Mouse (Mus musculus) heart, adult 18-20 months (tissue): ENCODE measurements at regions not wholly inside any gene's neighbourhood (a gene's known extent, or its start where the extent isn't known, plus 50 kb on each side); places are given as distances from the start of the nearest gene placed in this dataset.

Source experiments
- DNase-seq, 2 experiments: peaks; one replicate each; pipeline ENCODE4 v3.0.0; 2021 to 2022; ENCODE audit warnings: mixed read lengths in 1 of 2

GRCm38 (mm10) chr6:15501063-15501462, 219.4 kb upstream of the Mdfic start:
- DNase-seq = no peak

DNA sequence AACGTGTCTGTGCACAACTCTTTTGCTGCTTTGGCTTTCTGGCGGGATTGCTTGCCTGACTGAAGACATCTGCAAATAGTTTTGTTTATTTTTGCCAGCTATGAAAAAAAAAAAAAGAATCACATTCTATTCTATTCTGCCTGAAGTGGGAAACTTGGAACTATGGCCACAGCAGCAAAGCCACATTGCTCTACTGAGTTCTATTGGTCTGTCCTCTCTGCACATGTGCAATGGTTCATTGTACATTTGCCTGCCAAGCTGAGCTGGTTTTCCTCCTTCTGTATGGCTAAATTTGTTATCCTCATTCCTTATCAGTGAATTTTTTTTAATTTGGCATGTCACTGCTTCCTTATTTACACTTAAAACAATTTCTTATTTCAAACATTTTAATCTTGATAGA, 211.1 kb upstream of the Mdfic start:
- DNase-seq = no peak

- no peak for DNase-seq
Observed at GRCm38 (mm10) chr6:15537279-15537678, 183.2 kb upstream of the Mdfic start.

DNA sequence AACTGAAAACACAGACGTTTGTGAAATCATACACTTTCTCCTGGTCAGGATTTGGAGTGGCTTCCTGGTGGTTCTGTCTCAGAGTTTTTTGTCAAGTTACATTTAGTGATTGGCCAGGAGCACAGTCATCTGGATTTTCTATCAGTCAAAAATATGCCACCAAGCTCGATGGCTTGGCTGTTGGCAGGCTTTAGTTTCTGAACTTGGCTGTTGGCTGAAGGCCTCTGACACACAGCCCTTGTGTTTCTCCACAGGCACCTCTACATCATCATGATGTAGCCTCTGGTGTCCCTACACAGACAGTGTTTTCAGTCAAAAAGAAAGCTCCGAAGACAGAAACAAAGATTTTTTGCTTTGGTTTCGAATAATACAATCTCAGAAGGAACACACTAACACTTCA, 178.5 kb upstream of the Mdfic start:
- DNase-seq = peak; percentile 25 to 45

DNA sequence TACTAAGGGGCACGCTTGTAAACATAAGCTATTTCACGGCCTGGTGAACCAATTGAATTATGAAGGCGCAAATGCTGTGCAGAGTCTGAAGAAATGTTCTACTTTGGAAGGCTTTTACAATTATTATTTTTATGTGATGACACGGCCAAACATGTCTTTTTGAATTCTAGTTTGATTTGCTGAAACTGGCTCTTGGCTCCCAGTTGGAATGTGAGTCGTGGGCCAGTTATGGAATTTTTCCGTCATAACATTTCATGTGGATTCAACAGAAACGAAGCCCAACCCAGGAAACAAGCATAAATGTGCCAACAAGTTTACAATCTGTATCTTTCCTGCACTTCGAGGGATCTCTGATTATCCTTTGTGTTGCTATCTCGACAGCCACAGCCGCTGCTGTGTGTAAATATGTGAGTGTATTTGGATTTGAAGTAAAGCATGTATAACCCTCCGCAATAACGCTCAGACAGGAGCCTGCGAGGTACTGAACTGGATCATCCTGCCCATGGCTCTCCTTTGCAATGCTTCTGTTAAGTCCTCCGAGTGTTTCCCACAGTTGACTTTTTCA, 176.9 kb upstream of the Mdfic start:
- DNase-seq = peak in 1 of 2 experiments; percentile 7

- peak in 1 of 2 experiments; percentile 7 for DNase-seq
Observed at GRCm38 (mm10) chr6:15548833-15549232, 171.6 kb upstream of the Mdfic start.

GRCm38 (mm10) chr6:15592780-15593179, 127.7 kb upstream of the Mdfic start:
- DNase-seq = peak in 1 of 2 experiments; percentile 3

DNA sequence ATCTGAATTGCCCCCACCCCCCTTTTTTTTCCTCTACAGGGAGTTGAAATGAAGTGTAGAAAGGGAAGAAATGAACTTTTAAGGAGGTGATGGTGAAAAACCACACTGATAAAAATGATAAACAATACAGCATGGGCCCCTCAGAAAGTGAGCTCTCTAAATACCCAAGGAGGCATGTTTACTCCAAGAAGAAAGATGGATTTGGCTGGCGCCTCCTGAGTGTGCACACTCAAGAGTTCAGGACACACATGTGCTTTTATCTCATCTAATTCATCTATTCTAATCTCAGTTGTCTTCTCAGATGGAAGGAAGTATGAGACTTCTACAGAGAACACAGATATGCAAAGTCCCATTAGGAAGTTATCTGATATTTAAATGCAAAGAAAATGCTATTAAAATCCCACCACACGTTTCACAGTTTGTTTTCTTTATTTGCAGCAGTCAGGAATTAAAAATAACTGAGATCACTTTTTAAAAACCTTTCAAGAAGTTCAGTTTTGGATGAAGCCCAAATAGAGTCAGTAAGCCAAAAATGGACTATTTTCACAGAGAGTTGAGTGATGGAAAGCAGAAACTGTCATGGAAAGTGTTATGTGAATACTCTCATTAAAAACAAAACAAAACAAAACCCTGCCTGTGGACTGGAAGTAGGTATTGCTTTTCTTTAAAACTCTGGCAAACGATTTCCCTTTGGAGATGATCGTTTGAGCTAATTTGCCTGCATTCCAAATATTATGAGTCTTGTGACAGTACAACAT, 123.1 kb upstream of the Mdfic start:
- peak in 1 of 2 experiments; percentile 7 for DNase-seq

- no peak for DNase-seq
Observed at GRCm38 (mm10) chr6:15610208-15610607, 110.3 kb upstream of the Mdfic start.

DNA sequence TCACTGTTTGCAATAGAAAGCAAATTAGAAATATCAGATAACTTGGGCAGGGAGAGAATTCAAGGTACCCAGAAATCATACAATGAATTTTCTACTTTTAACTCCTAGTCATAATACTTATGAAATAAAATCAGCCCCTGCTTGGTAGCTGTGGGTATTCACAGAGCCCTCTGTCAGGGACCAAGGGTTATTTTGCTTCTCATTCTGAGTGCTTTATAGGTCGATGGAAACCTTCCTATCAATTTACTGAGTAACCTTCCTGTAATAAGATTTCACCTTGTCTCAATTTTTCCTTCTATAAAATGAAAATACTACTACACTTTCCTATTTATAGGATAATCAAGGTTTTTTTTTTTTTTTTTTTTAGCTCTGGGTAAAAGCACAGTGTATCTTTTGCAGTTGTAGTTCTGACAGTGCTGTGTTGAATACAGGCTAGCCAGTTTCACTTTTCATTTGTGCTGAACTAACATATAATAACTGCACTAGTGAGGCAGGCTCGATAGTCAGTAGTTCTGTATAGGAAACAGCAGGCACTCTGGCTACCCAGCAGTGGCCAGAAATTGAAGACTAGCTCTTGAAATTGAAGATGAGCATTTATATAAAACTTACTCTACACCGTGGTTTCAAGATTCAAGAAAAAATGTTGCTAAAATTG, 94.4 kb upstream of the Mdfic start:
- DNase-seq = peak; percentile 9 to 10

GRCm38 (mm10) chr6:15638548-15638947, 81.9 kb upstream of the Mdfic start:
- no peak for DNase-seq

DNA sequence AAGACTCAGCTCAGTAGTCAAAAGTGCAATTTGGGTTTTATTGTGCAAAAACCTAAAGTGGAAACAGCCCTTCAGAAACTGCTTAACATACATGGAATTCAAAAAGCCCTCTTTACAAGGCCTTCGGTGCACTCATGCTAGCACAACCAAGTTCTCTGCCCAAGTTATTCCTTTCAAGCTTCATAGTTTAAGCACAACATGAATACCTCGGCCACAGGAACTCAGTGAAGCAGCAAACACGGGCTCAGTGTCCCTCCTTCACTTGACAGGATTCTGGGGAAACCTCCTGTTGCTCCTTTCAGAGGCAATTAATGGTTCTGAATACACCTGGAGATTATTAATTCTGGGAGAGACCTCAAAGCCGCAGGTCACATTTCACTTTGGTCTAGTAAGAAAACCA, 81.1 kb upstream of the Mdfic start:
- DNase-seq = no peak

- no peak for DNase-seq
Observed at GRCm38 (mm10) chr6:15639809-15640479, 80.5 kb upstream of the Mdfic start.

DNA sequence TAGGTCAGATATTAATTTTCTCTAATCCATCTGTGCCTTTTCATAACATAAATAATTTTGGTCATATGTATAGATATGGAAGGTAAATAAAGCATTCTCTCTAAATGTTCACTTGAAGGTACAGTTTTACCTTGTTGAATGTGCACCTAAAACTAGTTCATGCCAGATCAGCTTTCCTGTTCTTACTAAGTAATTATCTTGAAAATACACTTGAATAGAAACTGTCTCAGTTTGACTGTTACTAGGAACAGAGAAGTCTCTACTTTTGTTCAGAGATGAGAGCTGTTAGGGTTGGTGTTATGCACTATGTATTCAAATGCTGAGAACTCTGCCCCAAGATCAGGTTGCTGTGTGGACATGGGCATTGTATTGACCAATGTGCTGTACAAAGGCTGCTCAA, 76.2 kb upstream of the Mdfic start:
- DNase-seq = no peak

DNA sequence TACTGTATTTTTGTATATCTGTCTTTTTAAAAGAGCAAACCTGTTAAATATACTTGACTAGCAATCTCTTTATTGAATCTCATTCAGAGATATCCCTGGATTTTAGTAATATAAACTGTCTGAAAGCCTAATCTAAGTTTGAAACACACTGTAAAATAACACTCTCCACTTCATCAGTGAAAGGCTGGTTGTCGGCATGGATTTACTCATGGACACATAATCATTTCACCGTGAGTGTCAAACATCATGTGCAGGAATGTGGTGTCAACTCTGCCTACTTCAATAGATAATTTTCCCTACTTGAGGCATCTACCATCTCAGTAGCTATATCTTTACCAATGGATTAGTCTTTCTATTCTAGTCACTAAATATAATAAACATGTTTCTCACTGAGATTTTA, 73.0 kb upstream of the Mdfic start:
- no peak for DNase-seq
